Mouse (Mus musculus) spleen, adult 2 months (tissue): Measurements from ENCODE around the gene Phactr4.

ENCODE experiments used
- CTCF ChIP-seq: fragments of 200-500 bp; IDR thresholded peaks from 2 replicates; pipeline ENCODE4 v1.5.1; 2011; ENCODE audit warnings: mild to moderate bottlenecking, inconsistent platforms; ENCODE audit not compliant: insufficient read depth, insufficient read length, insufficient replicate concordance; ENCODE audit errors: extremely low read depth
- POLR2A ChIP-seq: fragments of 200-500 bp; IDR thresholded peaks from 2 replicates; pipeline ENCODE4 v1.6.1; 2011; ENCODE audit warnings: low read depth, low read length, inconsistent platforms

GRCm38 (mm10) chr4:132369953-132370750 lies 52.1 kb downstream of the Phactr4 start:
- TF ChIP-seq CTCF (no peak), POLR2A (no peak)
